Mouse (Mus musculus): Measurements from ENCODE around the gene Cldn8.

- no peak for TF ChIP-seq CTCF (IDR thresholded peaks at IDR 0.05; ENCODE audit: borderline replicate concordance, control insufficient read depth, extremely low read depth, insufficient read depth, low read length, poor library complexity)
- no peak for TF ChIP-seq POLR2A (IDR thresholded peaks at IDR 0.05; ENCODE audit: control insufficient read depth, extremely low read depth, insufficient read depth, low read length, poor library complexity)
These were observed 39.5 kb upstream of the Cldn8 start for GRCm38 (mm10) chr16:88602464-88602863.

Measured in thymus, adult 2 months (tissue).